Mouse (Mus musculus): ENCODE results near the gene Mark3. TPM values are rescaled to one million over a fixed set of nuclear protein-coding genes. Genes with fewer than 3 reads are reported as not detected.
A peak's percentile ranks its signal among the peaks of the same experiment; 100 is the strongest.

The Mark3 gene
- polyA plus RNA-seq, 1 experiment from 2014 or later, result 51.0 TPM

DNA sequence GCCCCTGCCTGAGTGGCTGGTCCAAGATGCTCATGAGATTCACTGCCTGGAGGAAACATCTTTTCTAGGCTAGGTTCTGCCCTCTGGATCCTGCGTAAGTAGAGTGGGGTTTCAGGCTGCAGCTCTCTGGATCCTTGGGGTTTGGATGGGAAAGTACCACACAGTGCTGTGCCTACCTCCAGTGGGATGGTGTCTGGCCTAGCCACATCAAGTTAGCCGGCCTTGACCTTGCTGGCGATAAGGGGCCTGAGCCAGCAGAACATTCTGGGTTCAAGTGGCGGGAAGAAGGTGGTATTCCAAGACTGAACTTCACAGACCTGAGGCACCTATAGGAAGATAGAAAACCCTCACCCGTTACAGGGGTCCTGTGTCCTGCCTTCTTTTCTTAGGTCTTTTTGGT lies 93.1 kb downstream of the Mark3 start:
- WGBS, result 86% methylated on average over 5 of the region's 5 CpGs
- Histone ChIP-seq H3K4me1 (replicated peaks) (peaks cover 77% of the 10 kb centered on the region), H3K9me3 (replicated peaks) (no peaks in the 10 kb centered on the region)

DNA sequence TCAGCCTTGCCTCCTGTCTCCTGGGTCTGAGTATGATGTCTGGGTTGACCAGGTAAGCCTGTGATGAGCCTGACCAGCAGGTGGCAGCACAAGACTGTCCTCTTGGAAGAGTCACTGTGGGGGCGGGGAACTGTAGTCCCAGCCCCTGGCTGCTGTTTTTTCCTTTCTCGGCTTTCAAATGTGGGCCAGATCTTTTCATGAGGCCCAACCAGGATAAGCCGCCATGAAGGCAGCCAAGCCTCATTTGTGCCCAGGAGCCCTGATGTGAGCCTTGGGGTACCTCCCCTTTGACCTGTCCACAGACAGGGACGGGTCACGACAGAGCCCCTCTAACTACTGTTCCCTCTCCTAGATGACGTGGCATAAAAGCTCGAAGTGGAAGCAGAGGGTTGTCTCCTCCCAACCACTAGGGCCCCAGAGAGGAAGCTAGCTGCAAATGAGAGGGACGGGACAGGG lies 94.2 kb downstream of the Mark3 start:
- WGBS, result 3% methylated on average over 8 of the region's 8 CpGs
- peaks cover 16% of the 10 kb centered on the region; the same call in 1 of the 2 replicates for H3K36me3 ChIP-seq
- peak; percentile 49 for ATAC-seq (ENCODE audit: insufficient number of reproducible peaks, low FRiP score)
- H3K4me1 ChIP-seq (replicated peaks), result peaks cover 79% of the 10 kb centered on the region
- H3K9ac ChIP-seq, result peak overlapping the region; percentile 68
- no peaks in the 10 kb centered on the region for H3K9me3 ChIP-seq (replicated peaks)
- H3K27ac ChIP-seq (ENCODE audit: poor library complexity, severe bottlenecking), result peak overlapping the region; percentile 80
- peaks cover 9% of the 10 kb centered on the region; the same call in 1 of the 2 replicates for H3K27me3 ChIP-seq (replicated peaks)
- peak overlapping the region; percentile 66 for H3K4me2 ChIP-seq
- peak overlapping the region; percentile 26 for H3K4me3 ChIP-seq

More for the DNA sequence above, 93.1 kb downstream of the Mark3 start:
- Histone ChIP-seq H3K27ac (ENCODE audit: poor library complexity, severe bottlenecking) (no peak overlapping the region), H3K4me2 (no peak overlapping the region), H3K27me3 (replicated peaks) (0 out of 2 replicates have a peak, but pooled peaks cover 5% of the 10 kb centered on the region), H3K9ac (no peak overlapping the region), H3K36me3 (peaks cover 16% of the 10 kb centered on the region; the same call in 1 of the 2 replicates), H3K4me3 (no peak overlapping the region)
- ATAC-seq (ENCODE audit: insufficient number of reproducible peaks, low FRiP score), result no peak

DNA sequence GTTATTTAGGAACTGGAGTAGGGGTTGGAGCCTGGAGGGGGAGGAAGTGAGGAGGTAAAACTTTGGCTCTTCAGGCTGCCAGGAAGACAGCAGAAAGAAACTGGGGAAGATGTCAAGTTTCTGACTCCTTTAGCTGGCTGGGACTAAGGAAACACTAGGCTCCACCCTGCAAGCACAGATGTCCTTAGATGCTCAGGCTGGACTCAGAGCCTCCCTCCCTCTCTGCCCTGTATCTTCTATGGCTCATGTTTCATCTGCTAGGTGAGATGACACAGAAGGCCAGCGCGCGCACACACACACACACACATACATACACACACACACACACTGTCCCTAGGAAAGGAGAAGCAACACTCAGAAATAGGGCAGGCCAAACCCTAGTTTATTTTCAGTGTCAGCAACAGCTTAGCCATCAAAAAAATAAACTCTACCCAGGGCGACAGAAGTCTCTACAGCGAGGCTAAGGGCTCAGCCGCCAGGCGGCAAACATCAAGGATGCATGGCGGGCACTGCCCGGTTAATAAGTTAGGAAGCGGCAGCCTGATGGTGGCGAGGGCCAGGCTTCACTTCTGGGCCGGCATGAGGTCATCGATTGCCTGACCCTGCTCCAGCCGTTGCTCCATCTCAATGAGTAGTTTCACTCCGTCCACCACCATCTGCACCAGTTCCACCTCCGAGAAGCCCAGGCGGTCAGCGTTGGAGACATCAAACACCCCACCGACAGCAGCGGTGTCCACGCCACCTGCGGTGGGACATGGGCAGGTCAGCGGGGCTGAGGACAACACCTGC lies 94.9 kb downstream of the Mark3 start:
- Histone ChIP-seq H3K4me3 (no peak overlapping the region), H3K9ac (peak overlapping the region; percentile 68), H3K4me2 (peak overlapping the region; percentile 66), H3K9me3 (replicated peaks) (no peaks in the 10 kb centered on the region), H3K4me1 (replicated peaks) (peaks cover 77% of the 10 kb centered on the region), H3K27me3 (replicated peaks) (peaks cover 9% of the 10 kb centered on the region; the same call in 1 of the 2 replicates), H3K36me3 (peaks cover 16% of the 10 kb centered on the region; the same call in 1 of the 2 replicates), H3K27ac (ENCODE audit: poor library complexity, severe bottlenecking) (peak overlapping the region; percentile 80)
- WGBS, result 71% methylated on average over 23 of the region's 23 CpGs
- ATAC-seq (ENCODE audit: insufficient number of reproducible peaks, low FRiP score), result no peak

DNA sequence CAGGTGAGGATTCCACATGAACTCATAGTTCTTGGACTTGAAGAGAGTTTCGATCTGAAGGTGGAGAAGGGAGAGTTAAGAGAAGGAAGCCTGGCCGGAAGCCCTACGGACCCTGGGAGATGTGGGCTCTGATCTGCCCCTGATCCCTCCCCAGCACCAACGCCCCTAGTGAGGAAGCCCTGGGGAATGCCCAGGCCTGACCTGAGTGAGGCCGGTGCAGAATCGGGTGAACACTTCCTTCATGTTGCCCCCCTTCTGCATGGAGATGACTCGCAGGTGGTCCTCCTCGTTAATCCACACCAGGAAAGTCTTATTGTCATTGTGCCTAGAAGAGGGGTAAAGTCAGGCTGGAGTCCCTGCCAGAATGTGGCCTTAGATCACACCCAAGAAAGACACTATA lies 95.6 kb downstream of the Mark3 start:
- peaks cover 16% of the 10 kb centered on the region; the same call in 1 of the 2 replicates for H3K36me3 ChIP-seq
- no peak overlapping the region for H3K4me3 ChIP-seq
- peak overlapping the region; percentile 76; the same call in 1 of the 2 replicates for H3K9ac ChIP-seq
- 59% methylated on average over 8 of the region's 8 CpGs for WGBS
- peak overlapping the region; percentile 91 for H3K4me2 ChIP-seq
- no peak overlapping the region for H3K27ac ChIP-seq (ENCODE audit: poor library complexity, severe bottlenecking)
- no peak for ATAC-seq (ENCODE audit: insufficient number of reproducible peaks, low FRiP score)
- peaks cover 9% of the 10 kb centered on the region; the same call in 1 of the 2 replicates for H3K27me3 ChIP-seq (replicated peaks)
- no peaks in the 10 kb centered on the region for H3K9me3 ChIP-seq (replicated peaks)
- H3K4me1 ChIP-seq (replicated peaks), result peaks cover 74% of the 10 kb centered on the region

DNA sequence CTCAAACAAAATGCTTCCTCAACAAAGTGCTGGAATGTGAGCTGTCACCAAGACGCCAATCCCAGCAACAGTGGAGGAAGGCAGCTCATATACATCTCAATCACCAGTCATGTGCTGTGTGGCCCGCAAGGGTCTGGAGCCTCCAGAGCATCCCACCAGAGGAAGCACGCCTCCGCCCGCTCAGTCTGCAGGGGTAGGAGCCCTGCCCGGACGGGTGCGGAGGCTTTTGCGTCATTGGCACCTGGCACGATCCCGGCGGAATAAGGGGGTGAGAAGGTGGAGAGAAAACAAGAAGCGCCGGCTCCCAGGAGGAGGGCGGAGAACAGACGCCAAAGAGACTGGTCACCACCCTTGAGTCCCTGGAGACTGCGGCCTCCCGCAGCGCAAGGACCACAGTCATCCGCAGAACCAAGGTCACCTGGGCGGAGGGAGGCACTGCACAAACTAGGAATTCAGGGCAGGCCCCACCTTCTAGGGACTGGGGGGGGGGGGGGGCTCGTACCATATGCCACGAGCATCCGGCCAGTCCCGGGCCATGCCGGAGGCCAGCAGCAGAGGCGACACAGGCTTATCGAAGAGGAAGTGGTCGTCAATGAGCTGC lies 96.1 kb downstream of the Mark3 start:
- WGBS, result 9% methylated on average over 29 of the region's 29 CpGs
- Histone ChIP-seq H3K9ac (peak overlapping the region; percentile 76), H3K9me3 (replicated peaks) (no peaks in the 10 kb centered on the region), H3K27me3 (replicated peaks) (peaks cover 9% of the 10 kb centered on the region; the same call in 1 of the 2 replicates), H3K36me3 (peaks cover 14% of the 10 kb centered on the region; the same call in 1 of the 2 replicates), H3K27ac (ENCODE audit: poor library complexity, severe bottlenecking) (no peak overlapping the region), H3K4me3 (peak overlapping the region; percentile 71), H3K4me2 (peak overlapping the region; percentile 91), H3K4me1 (replicated peaks) (peaks cover 74% of the 10 kb centered on the region)
- ATAC-seq (ENCODE audit: insufficient number of reproducible peaks, low FRiP score), result peak; percentile 23

DNA sequence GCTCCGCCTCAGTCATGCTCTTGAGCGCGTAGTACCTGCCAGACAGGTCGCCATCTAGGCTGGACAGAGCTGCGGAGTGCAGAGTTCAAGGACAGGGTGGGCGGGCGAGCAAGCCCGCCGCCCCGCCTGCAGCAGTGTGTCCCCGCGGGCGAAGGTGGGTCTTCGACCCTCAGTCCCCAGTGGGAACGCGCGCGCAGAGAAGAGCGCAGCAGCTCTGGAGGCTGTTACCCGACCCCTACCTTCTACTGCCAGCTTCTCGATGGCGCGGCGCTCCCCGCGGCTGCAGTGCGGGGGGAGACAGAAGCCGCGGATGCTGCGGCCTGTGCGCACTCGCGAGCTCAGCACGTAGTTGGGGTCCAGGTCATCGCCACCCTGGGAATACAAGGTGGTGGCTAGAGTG lies 96.7 kb downstream of the Mark3 start:
- peak; percentile 3; the same call in 1 of the 2 replicates for ATAC-seq (ENCODE audit: insufficient number of reproducible peaks, low FRiP score)
- WGBS, result under 1% methylated on average over 35 of the region's 35 CpGs
- peak overlapping the region; percentile 71 for H3K4me3 ChIP-seq
- H3K9ac ChIP-seq, result peak overlapping the region; percentile 76
- H3K27ac ChIP-seq (ENCODE audit: poor library complexity, severe bottlenecking), result 0 out of 2 replicates have a peak overlapping the region, but pooled peaks have one; percentile 8
- peaks cover 71% of the 10 kb centered on the region for H3K4me1 ChIP-seq (replicated peaks)
- peak overlapping the region; percentile 91 for H3K4me2 ChIP-seq
- H3K27me3 ChIP-seq (replicated peaks), result peaks cover 9% of the 10 kb centered on the region; the same call in 1 of the 2 replicates
- H3K9me3 ChIP-seq (replicated peaks), result no peaks in the 10 kb centered on the region
- peaks cover 14% of the 10 kb centered on the region; the same call in 1 of the 2 replicates for H3K36me3 ChIP-seq

DNA sequence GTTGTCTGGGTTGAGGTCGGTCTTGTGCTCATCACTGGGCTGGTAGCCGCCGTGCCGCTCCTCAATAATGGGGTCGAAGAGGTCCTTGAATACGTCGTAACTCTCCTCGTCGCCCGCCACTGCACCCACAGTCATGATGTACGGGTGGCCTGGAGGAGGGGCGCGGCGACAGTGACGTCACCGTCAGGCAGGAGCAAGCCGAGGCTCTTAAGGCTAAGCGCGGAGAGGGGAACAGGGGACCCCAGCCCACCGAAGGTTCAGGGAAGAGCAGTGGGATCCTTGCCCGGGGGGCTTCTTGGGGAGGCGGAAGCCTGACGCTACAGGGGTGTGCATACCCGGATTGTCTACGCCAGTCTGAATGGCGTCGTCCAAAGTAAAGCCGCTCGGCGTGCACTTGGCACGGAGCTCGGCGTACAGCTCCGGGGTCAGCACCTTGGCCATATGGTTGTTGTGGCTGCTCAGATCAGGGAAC lies 97.1 kb downstream of the Mark3 start:
- ATAC-seq (ENCODE audit: insufficient number of reproducible peaks, low FRiP score), result no peak
- Histone ChIP-seq H3K9ac (peak overlapping the region; percentile 76), H3K4me3 (peak overlapping the region; percentile 71), H3K4me2 (peak overlapping the region; percentile 91), H3K27ac (ENCODE audit: poor library complexity, severe bottlenecking) (peak overlapping the region; percentile 33; the same call in 1 of the 2 replicates), H3K27me3 (replicated peaks) (peaks cover 9% of the 10 kb centered on the region; the same call in 1 of the 2 replicates), H3K4me1 (replicated peaks) (peaks cover 66% of the 10 kb centered on the region), H3K36me3 (peaks cover 14% of the 10 kb centered on the region; the same call in 1 of the 2 replicates), H3K9me3 (replicated peaks) (no peaks in the 10 kb centered on the region)
- WGBS, result under 1% methylated on average over 34 of the region's 34 CpGs

DNA sequence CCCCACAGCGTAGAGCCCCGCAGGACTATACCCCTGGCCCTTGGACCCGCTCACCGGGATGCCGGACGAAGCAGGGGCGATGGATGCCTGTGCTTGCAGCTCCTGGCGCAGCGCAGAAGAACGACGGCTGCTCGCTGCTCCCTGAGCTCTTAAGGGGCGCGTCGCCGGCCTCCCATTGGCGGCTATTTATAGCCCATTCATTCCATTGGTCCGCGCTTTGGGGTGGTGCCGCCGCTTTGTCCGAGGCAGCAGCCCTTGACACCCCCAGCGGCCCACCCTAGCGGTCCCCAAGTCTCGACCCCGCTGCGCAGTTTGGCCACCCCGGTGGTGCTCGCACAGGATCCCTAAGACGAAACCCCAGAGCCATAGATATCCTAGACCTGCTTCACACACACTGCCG lies 97.9 kb downstream of the Mark3 start, which contains the start of gene Ckb:
Ckb (minus strand) TSS at position 163 of the 400 bp plus-strand sequence.
- H3K4me1 ChIP-seq (replicated peaks), result peaks cover 69% of the 10 kb centered on the region
- H3K27ac ChIP-seq (ENCODE audit: poor library complexity, severe bottlenecking), result peak within 1 kb of the TSS; percentile 33; the same call in 1 of the 2 replicates
- peak; percentile 50 for ATAC-seq (ENCODE audit: insufficient number of reproducible peaks, low FRiP score)
- H3K9ac ChIP-seq, result peak within 1 kb of the TSS; percentile 76
- H3K4me3 ChIP-seq, result peak within 1 kb of the TSS; percentile 71
- H3K4me2 ChIP-seq, result peak within 1 kb of the TSS; percentile 91
- H3K36me3 ChIP-seq, result peaks cover 14% of the 10 kb centered on the region; the same call in 1 of the 2 replicates
- WGBS, result under 1% methylated on average over 31 of the region's 31 CpGs
- H3K9me3 ChIP-seq (replicated peaks), result no peaks in the 10 kb centered on the region
- H3K27me3 ChIP-seq (replicated peaks), result peaks cover 9% of the 10 kb centered on the region; the same call in 1 of the 2 replicates

DNA sequence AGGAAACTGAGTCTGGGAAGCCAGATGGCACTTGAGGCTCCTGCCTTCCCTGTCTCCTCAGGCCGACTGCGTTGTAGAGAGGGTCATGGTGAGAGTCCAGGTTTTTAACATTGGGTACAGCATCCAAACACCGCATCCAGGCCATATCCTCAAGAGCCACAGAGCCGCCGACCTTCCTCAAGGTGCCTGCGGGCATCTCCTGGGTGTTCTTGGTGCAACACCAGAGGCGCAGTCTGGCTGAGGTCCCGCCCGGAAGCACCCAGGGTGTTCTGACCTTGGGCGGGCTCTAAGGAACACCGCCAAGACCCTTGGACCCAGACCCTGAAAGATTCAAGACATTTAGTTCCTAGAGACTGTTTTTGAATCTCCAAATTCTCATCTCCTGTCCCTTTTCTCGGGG lies 98.3 kb downstream of the Mark3 start:
- no peak for ATAC-seq (ENCODE audit: insufficient number of reproducible peaks, low FRiP score)
- H3K4me1 ChIP-seq (replicated peaks), result peaks cover 73% of the 10 kb centered on the region

DNA sequence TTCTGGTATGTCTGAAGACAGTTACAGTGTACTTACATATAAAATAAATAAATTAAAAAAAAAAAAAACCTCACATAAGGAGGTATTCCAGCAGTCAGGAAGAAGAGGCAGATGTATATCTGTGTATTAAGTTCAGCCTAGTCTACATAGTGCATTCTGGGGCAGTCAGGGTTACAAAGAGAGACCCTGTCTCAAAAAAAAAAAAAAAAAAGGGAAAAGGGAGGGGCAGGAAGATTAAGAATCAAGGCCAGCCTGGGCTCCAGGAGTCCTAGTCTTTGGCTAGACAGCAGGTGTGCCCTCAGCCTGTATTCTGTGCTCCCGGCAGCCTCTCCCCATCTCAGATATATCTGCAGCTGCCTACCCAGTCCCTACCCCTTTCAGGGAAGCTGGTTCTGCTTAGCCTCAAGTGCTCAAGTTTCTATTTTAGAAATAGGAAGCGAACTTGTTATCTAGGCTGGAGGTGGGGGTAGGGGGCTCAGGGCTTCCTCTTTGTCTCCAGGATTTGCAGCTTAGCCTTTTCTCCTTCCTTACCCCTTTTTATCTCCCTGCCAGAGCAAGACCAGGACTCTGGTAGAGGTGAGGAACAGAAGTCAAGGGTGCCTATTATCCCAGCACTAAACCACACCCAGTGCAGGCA lies 100.6 kb downstream of the Mark3 start:
- Histone ChIP-seq H3K9ac (no peak overlapping the region), H3K4me3 (no peak overlapping the region), H3K4me2 (no peak overlapping the region), H3K27ac (ENCODE audit: poor library complexity, severe bottlenecking) (peak overlapping the region; percentile 6; the same call in 1 of the 2 replicates), H3K4me1 (replicated peaks) (peaks cover 67% of the 10 kb centered on the region), H3K9me3 (replicated peaks) (no peaks in the 10 kb centered on the region), H3K27me3 (replicated peaks) (peaks cover 9% of the 10 kb centered on the region; the same call in 1 of the 2 replicates), H3K36me3 (peaks cover 5% of the 10 kb centered on the region; the same call in 1 of the 2 replicates)
- 8% methylated on average over 2 of the region's 2 CpGs for WGBS
- ATAC-seq (ENCODE audit: insufficient number of reproducible peaks, low FRiP score), result no peak

More for the DNA sequence above, 98.3 kb downstream of the Mark3 start:
- Histone ChIP-seq H3K4me3 (peak overlapping the region; percentile 71), H3K27ac (ENCODE audit: poor library complexity, severe bottlenecking) (no peak overlapping the region), H3K4me2 (peak overlapping the region; percentile 91), H3K36me3 (peaks cover 14% of the 10 kb centered on the region; the same call in 1 of the 2 replicates), H3K9ac (peak overlapping the region; percentile 52), H3K9me3 (replicated peaks) (no peaks in the 10 kb centered on the region), H3K27me3 (replicated peaks) (peaks cover 9% of the 10 kb centered on the region; the same call in 1 of the 2 replicates)
- 7% methylated on average over 12 of the region's 12 CpGs for WGBS
